Comparison of ENCODE assay signal across 8 mouse cellular contexts in genomic region chr14:30136965-30137364, GRCm38 (mm10).
DNase-seq lines count a peak whose midpoint lies in the region; ATAC-seq and TF ChIP-seq lines count a peak whose summit lies in the region.

No protein-coding gene starts in this region.

- TF ChIP-seq POLR2A in MEL (IDR thresholded peaks at IDR 0.05; ENCODE audit: control insufficient read depth in 1 of 2, insufficient read depth in 1 of 2, low read depth in 1 of 2, low read length in 2 of 2, poor library complexity in 1 of 2) = no peak

- ATAC-seq in forebrain, embryonic 15.5 days (replicated peaks) = peak; percentile 73

- H3K36me3 ChIP-seq in MEL (ENCODE audit: control insufficient read depth in 1 of 2, insufficient read depth in 2 of 2, low read length in 2 of 2) = no peaks in the 10 kb centered on the region; a peak in 1 of 4 replicates
- H3K36me3 ChIP-seq in forebrain, embryonic 15.5 days = no peaks in the 10 kb centered on the region
- no peaks in the 10 kb centered on the region for H3K36me3 ChIP-seq in hindbrain, embryonic 10.5 days

- H3K9ac ChIP-seq in MEL (ENCODE audit: control insufficient read depth, low read depth, low read length, poor library complexity, severe bottlenecking) = no peak overlapping the region
- no peak overlapping the region for H3K9ac ChIP-seq in forebrain, embryonic 15.5 days (replicated peaks)

- H3K4me2 ChIP-seq in forebrain, embryonic 15.5 days (replicated peaks) = no peak overlapping the region

- H3K27me3 ChIP-seq in MEL (ENCODE audit: control insufficient read depth in 1 of 2, insufficient read depth in 2 of 2, low read length in 2 of 2) = peaks cover 1 to 2% of the 10 kb centered on the region in 2 experiments; a peak in 1 of 4 replicates
- H3K27me3 ChIP-seq in forebrain, embryonic 15.5 days = no peaks in the 10 kb centered on the region
- peaks cover 35% of the 10 kb centered on the region for H3K27me3 ChIP-seq in hindbrain, embryonic 10.5 days (ENCODE audit: insufficient read depth, poor library complexity, severe bottlenecking)

- TF ChIP-seq RAD21 in MEL (IDR thresholded peaks at IDR 0.05; ENCODE audit: low read depth, low read length) = peak; percentile 85

- TF ChIP-seq EP300 in MEL (IDR thresholded peaks at IDR 0.05; ENCODE audit: low read depth in 1 of 2, low read length in 2 of 2) = peak; percentile 30 to 57; a peak in 1 of 4 replicates

- peaks cover 0 to 4% of the 10 kb centered on the region in 2 experiments; a peak in 1 of 4 replicates for H3K4me1 ChIP-seq in MEL (ENCODE audit: control insufficient read depth in 1 of 2, insufficient read depth in 2 of 2, low read length in 2 of 2)
- H3K4me1 ChIP-seq in forebrain, embryonic 15.5 days = peaks cover 3% of the 10 kb centered on the region; the same call in 1 of the 2 replicates
- H3K4me1 ChIP-seq in hindbrain, embryonic 10.5 days (replicated peaks) = peaks cover 26% of the 10 kb centered on the region

- TF ChIP-seq CTCF in MEL (IDR thresholded peaks at IDR 0.05 in 2 of 3, conservative IDR thresholded peaks at IDR 0.05 in 1 of 3; ENCODE audit: control insufficient read depth in 1 of 3, insufficient read depth in 1 of 3, low read depth in 2 of 3, low read length in 3 of 3, poor library complexity in 1 of 3, severe bottlenecking in 1 of 3) = peak; percentile 78 to 94 (median 81)

- no peak overlapping the region for H3K4me3 ChIP-seq in MEL (ENCODE audit: control insufficient read depth in 1 of 2, insufficient read depth in 1 of 2, low read depth in 2 of 2, low read length in 2 of 2)
- H3K4me3 ChIP-seq in forebrain, embryonic 15.5 days = no peak overlapping the region
- H3K4me3 ChIP-seq in hindbrain, embryonic 10.5 days = no peak overlapping the region

- peak; percentile 91 for DNase-seq in MEL (ENCODE audit: low read depth, low spot score)
- DNase-seq in cerebellum, adult 11-12 months = peak; percentile 71
- peak; percentile 87 for DNase-seq in hindbrain, embryonic 10.5 days (ENCODE audit: low spot score)
- DNase-seq in layer of hippocampus, adult 9-10 months (ENCODE audit: low spot score) = peak; percentile 93
- peak; percentile 92 for DNase-seq in lung, postnatal 10 days
- DNase-seq in ovary, postnatal 36 days (ENCODE audit: low spot score) = peak; percentile 70
- peak; percentile 93 for DNase-seq in thymus, postnatal 14 days

- no peaks in the 10 kb centered on the region for H3K9me3 ChIP-seq in MEL (replicated peaks; ENCODE audit: insufficient read depth, low read length)
- no peaks in the 10 kb centered on the region for H3K9me3 ChIP-seq in forebrain, embryonic 15.5 days
- no peaks in the 10 kb centered on the region for H3K9me3 ChIP-seq in hindbrain, embryonic 10.5 days

- no peak overlapping the region for H3K27ac ChIP-seq in MEL (ENCODE audit: control insufficient read depth, low read depth, low read length)
- no peak overlapping the region for H3K27ac ChIP-seq in forebrain, embryonic 15.5 days (replicated peaks)
- H3K27ac ChIP-seq in hindbrain, embryonic 10.5 days = no peak overlapping the region

- 10% methylated on average over 8 of the region's 8 CpGs for WGBS in forebrain, embryonic 15.5 days
- 8% methylated on average over 8 of the region's 8 CpGs for WGBS in hindbrain, embryonic 10.5 days

- no peaks in the 10 kb centered on the region for H3K79me2 ChIP-seq in MEL (ENCODE audit: control insufficient read depth, insufficient read depth, low read length, poor library complexity)

TF ChIP-seq in MEL, 35 proteins besides CTCF, POLR2A, EP300 and RAD21:
- TF ChIP-seq TAL1 (IDR thresholded peaks at IDR 0.05; ENCODE audit: low read length) (peak; percentile 37; the same call in 1 of the 2 replicates), CHD2 (IDR thresholded peaks at IDR 0.05; ENCODE audit: low read length) (no peak), MAZ (IDR thresholded peaks at IDR 0.05; ENCODE audit: low read depth, low read length) (no peak), JUND (IDR thresholded peaks at IDR 0.05; ENCODE audit: low read depth, low read length) (no peak), USF1 (IDR thresholded peaks at IDR 0.05; ENCODE audit: low read depth, low read length) (no peak), POLR2AphosphoS5 (IDR thresholded peaks at IDR 0.05; ENCODE audit: borderline replicate concordance, low read depth, low read length) (no peak), MEF2A (IDR thresholded peaks at IDR 0.05; ENCODE audit: extremely low read depth, insufficient replicate concordance, low read depth, low read length, poor library complexity, severe bottlenecking) (no peak), MYC (IDR thresholded peaks at IDR 0.05; ENCODE audit: low read depth, low read length) (no peak), MAFK (IDR thresholded peaks at IDR 0.05; ENCODE audit: borderline replicate concordance, low read depth, low read length) (no peak), SMC3 (IDR thresholded peaks at IDR 0.05; ENCODE audit: low read depth, low read length) (peak; percentile 88), GABPA (IDR thresholded peaks at IDR 0.05; ENCODE audit: low read depth, low read length) (no peak), ZC3H11A (IDR thresholded peaks at IDR 0.05; ENCODE audit: low read depth, low read length) (peak; percentile 89), ELF1 (IDR thresholded peaks at IDR 0.05; ENCODE audit: low read depth, low read length) (peak; percentile 26; the same call in 1 of the 2 replicates), NRF1 (IDR thresholded peaks at IDR 0.05; ENCODE audit: insufficient read depth, low read depth, low read length, poor library complexity, severe bottlenecking) (no peak), GATA1 (IDR thresholded peaks at IDR 0.05; ENCODE audit: low read depth, low read length) (peak; percentile 56; the same call in 1 of the 2 replicates), TCF12 (IDR thresholded peaks at IDR 0.05; ENCODE audit: low read depth, low read length) (peak; percentile 66; the same call in 1 of the 2 replicates), BHLHE40 (IDR thresholded peaks at IDR 0.05; ENCODE audit: borderline replicate concordance, low read depth, low read length) (no peak)
